13 mouse cellular contexts compared by ENCODE assay signal in genomic region chr2:37855226-37855625, GRCm38 (mm10).
DNase-seq lines count a peak whose midpoint lies in the region; ATAC-seq and TF ChIP-seq lines count a peak whose summit lies in the region.
"Had no signal": no experiment of that assay in that cellular context is flagged by ENCODE, and none has a peak within 500 bp of the region (broad histone marks: within the 10 kb centered on the region; RNA-seq: fewer than 3 reads in every experiment).

No protein-coding gene starts in this region.

- WGBS in forebrain, embryonic 15.5 days: 57% methylated on average over 2 of the region's 2 CpGs
- WGBS in forebrain, embryonic 10.5 days: 75% methylated on average over 2 of the region's 2 CpGs
- WGBS in limb, embryonic 12.5 days: 67% methylated on average over 2 of the region's 2 CpGs
- 69% methylated on average over 2 of the region's 2 CpGs for WGBS in limb, embryonic 10.5 days
- WGBS in stomach, postnatal 0 days: 78% methylated on average over 2 of the region's 2 CpGs

- H3K27ac ChIP-seq in forebrain, embryonic 15.5 days (replicated peaks): no peak overlapping the region
- H3K27ac ChIP-seq in forebrain, embryonic 10.5 days: no peak overlapping the region
- peak overlapping the region; percentile 56; the same call in 1 of the 2 replicates for H3K27ac ChIP-seq in limb, embryonic 12.5 days
- H3K27ac ChIP-seq in limb, embryonic 10.5 days: no peak overlapping the region
- no peak overlapping the region for H3K27ac ChIP-seq in stomach, postnatal 0 days (replicated peaks)
- H3K27ac ChIP-seq: heart, embryonic 13.5 days; liver, embryonic 15.5 days had no signal

- H3K4me3 ChIP-seq in forebrain, embryonic 15.5 days: no peak overlapping the region
- no peak overlapping the region for H3K4me3 ChIP-seq in forebrain, embryonic 10.5 days
- no peak overlapping the region for H3K4me3 ChIP-seq in limb, embryonic 12.5 days (replicated peaks)
- no peak overlapping the region for H3K4me3 ChIP-seq in limb, embryonic 10.5 days
- H3K4me3 ChIP-seq in stomach, postnatal 0 days (ENCODE audit: low read depth, low read length): no peak overlapping the region
- H3K4me3 ChIP-seq: heart, embryonic 13.5 days; liver, embryonic 15.5 days had no signal

- no peaks in the 10 kb centered on the region for H3K36me3 ChIP-seq in forebrain, embryonic 15.5 days
- peaks cover 18% of the 10 kb centered on the region for H3K36me3 ChIP-seq in forebrain, embryonic 10.5 days (replicated peaks)
- H3K36me3 ChIP-seq in limb, embryonic 12.5 days: peaks cover 17% of the 10 kb centered on the region; the same call in 1 of the 2 replicates
- H3K36me3 ChIP-seq in limb, embryonic 10.5 days: 0 out of 2 replicates have a peak, but pooled peaks cover 6% of the 10 kb centered on the region
- no peaks in the 10 kb centered on the region for H3K36me3 ChIP-seq in stomach, postnatal 0 days (ENCODE audit: control insufficient read depth, insufficient read depth, low read length)
- H3K36me3 ChIP-seq: liver, embryonic 15.5 days had no signal

- no peaks in the 10 kb centered on the region for H3K27me3 ChIP-seq in forebrain, embryonic 15.5 days
- H3K27me3 ChIP-seq in forebrain, embryonic 10.5 days (ENCODE audit: poor library complexity, severe bottlenecking): no peaks in the 10 kb centered on the region
- H3K27me3 ChIP-seq in limb, embryonic 12.5 days: no peaks in the 10 kb centered on the region
- H3K27me3 ChIP-seq in limb, embryonic 10.5 days (ENCODE audit: low read depth, poor library complexity, severe bottlenecking): no peaks in the 10 kb centered on the region
- H3K27me3 ChIP-seq in stomach, postnatal 0 days (ENCODE audit: control insufficient read depth, insufficient read depth, low read length): no peaks in the 10 kb centered on the region
- H3K27me3 ChIP-seq: heart, embryonic 13.5 days; liver, embryonic 15.5 days had no signal

- H3K4me1 ChIP-seq in forebrain, embryonic 15.5 days: no peaks in the 10 kb centered on the region
- H3K4me1 ChIP-seq in forebrain, embryonic 10.5 days: peaks cover 16% of the 10 kb centered on the region
- peaks cover 30% of the 10 kb centered on the region for H3K4me1 ChIP-seq in limb, embryonic 12.5 days (replicated peaks)
- H3K4me1 ChIP-seq in limb, embryonic 10.5 days: peaks cover 16% of the 10 kb centered on the region
- H3K4me1 ChIP-seq in stomach, postnatal 0 days (replicated peaks; ENCODE audit: control insufficient read depth, insufficient read depth): no peaks in the 10 kb centered on the region

- DNase-seq in forebrain, embryonic 10.5 days (ENCODE audit: extremely low spot score, low spot score): no peak
- no peak for DNase-seq in limb, embryonic 10.5 days (ENCODE audit: low spot score)
- peak; percentile 45 to 69 for DNase-seq in right cerebral cortex, postnatal 10 days (ENCODE audit: low spot score in 2 of 2)
- DNase-seq in right cerebral cortex, postnatal 14 days: no peak
- peak; percentile 41 for DNase-seq in stomach, postnatal 0 days (ENCODE audit: low spot score)
- no peak for DNase-seq in gastrocnemius, postnatal 36 days
- DNase-seq: adrenal gland, postnatal 25 days; cerebellum, postnatal 36 days; kidney, adult 8-10 months had no signal

- intact Hi-C loops in gastrocnemius, postnatal 36 days (cut with DNase I): no loop called here

- no peak for TF ChIP-seq CTCF in stomach, postnatal 0 days (IDR thresholded peaks at IDR 0.05; ENCODE audit: low read depth)

- no peak overlapping the region for H3K4me2 ChIP-seq in forebrain, embryonic 15.5 days (replicated peaks)
- no peak overlapping the region for H3K4me2 ChIP-seq in limb, embryonic 12.5 days
- no peak overlapping the region for H3K4me2 ChIP-seq in stomach, postnatal 0 days (replicated peaks; ENCODE audit: low read depth)
- H3K4me2 ChIP-seq: heart, embryonic 13.5 days; liver, embryonic 15.5 days had no signal

- TF ChIP-seq EP300 in stomach, postnatal 0 days (optimal IDR thresholded peaks at IDR 0.05): no peak

- ATAC-seq in forebrain, embryonic 15.5 days (replicated peaks): peak; percentile 51; the same call in 1 of the 2 replicates
- no peak for ATAC-seq in limb, embryonic 12.5 days (ENCODE audit: insufficient number of reproducible peaks, insufficient read depth, low FRiP score, low TSS enrichment, low read depth)
- peak; percentile 69 for ATAC-seq in stomach, postnatal 0 days (ENCODE audit: low FRiP score, low TSS enrichment)

- no peaks in the 10 kb centered on the region for H3K9me3 ChIP-seq in forebrain, embryonic 15.5 days
- no peaks in the 10 kb centered on the region for H3K9me3 ChIP-seq in forebrain, embryonic 10.5 days
- no peaks in the 10 kb centered on the region for H3K9me3 ChIP-seq in limb, embryonic 12.5 days
- H3K9me3 ChIP-seq in limb, embryonic 10.5 days (replicated peaks): no peaks in the 10 kb centered on the region
- H3K9me3 ChIP-seq in stomach, postnatal 0 days (ENCODE audit: control insufficient read depth, low read length): no peaks in the 10 kb centered on the region
- H3K9me3 ChIP-seq: heart, embryonic 13.5 days; liver, embryonic 15.5 days had no signal

- H3K9ac ChIP-seq in forebrain, embryonic 15.5 days (replicated peaks): no peak overlapping the region
- no peak overlapping the region for H3K9ac ChIP-seq in limb, embryonic 12.5 days (replicated peaks)
- H3K9ac ChIP-seq in stomach, postnatal 0 days (ENCODE audit: low read length): no peak overlapping the region
- H3K9ac ChIP-seq: heart, embryonic 13.5 days; liver, embryonic 15.5 days had no signal

Comparison
In these comparisons a context has a peak if more than half of its experiments do, and no peak if none do; other contexts are left out.
1. DNase-seq: peak in right cerebral cortex, postnatal 10 days (2 of 2) and stomach, postnatal 0 days (single experiment); none in forebrain, embryonic 10.5 days (single experiment), limb, embryonic 10.5 days (single experiment), right cerebral cortex, postnatal 14 days (single experiment) and gastrocnemius, postnatal 36 days (0 of 2).